8 mouse cellular contexts compared by ENCODE assay signal in the genomic region with DNA sequence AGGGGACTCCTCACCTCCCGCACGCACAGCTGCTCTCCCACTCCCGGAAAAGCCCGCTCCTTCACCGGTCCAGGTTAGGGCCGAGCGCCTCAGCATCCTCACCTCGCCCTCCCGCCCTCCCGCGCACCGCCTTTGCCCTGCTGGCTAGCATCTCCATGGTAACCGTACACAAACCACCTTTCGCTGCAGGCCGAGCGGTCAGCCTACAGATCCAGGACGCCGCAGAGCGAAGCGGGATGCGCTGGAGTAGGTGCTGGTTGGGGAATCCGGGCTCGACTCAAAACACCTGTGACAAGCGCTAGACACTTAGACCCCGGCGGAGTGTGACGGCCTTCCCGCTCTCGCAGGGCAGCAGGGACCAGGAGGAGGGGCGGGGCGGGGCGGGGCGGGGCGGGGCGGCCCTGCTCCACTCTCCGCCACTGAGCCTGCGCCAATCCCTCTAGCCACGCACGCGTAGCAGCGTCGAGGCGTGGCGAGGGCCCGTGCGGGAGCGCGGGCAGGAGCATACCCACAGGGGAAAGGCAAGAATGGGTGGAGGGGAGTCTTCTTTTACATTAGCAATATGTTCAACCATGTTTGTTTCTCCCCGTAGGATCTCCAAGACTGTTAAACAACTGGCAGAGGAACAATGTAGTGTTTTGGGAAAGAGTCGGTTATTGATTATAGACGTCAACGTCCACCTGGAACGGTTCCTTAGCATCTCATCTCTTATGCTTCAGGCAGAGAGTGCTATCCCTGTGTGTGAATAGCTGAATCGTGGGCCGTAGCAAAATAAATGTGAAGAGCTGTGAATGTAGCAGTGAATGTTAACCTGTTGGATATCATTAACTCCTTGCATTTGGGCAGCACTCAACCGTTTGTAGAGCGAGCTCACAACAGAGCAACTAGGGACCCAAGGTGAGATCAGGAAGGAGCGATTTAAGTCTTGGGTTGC. TPM values are rescaled to one million over a fixed set of nuclear protein-coding genes. Genes with fewer than 3 reads are reported as not detected.
DNase-seq lines count a peak whose midpoint lies in the region; ATAC-seq lines count a peak whose summit lies in the region.

A gene (minus strand): TSS at position 427 of the 934 bp plus-strand sequence.

- peak within 1 kb of the TSS; percentile 85 for H3K4me2 ChIP-seq in heart, embryonic 14.5 days (ENCODE audit: low read length)
- peak within 1 kb of the TSS; percentile 77 for H3K4me2 ChIP-seq in liver, embryonic 13.5 days
- H3K4me2 ChIP-seq in stomach, embryonic 15.5 days, result peak within 1 kb of the TSS; percentile 84

- H3K27me3 ChIP-seq in erythroblast, embryonic 14.5 days (ENCODE audit: control insufficient read depth), result peaks cover 33% of the 10 kb centered on the region
- peaks cover 10% of the 10 kb centered on the region; the same call in 1 of the 2 replicates for H3K27me3 ChIP-seq in heart, embryonic 14.5 days (ENCODE audit: control insufficient read depth, insufficient read depth, low read length)
- H3K27me3 ChIP-seq in liver, embryonic 13.5 days, result peaks cover 29% of the 10 kb centered on the region
- H3K27me3 ChIP-seq in stomach, embryonic 15.5 days (replicated peaks), result no peaks in the 10 kb centered on the region

- H3K9ac ChIP-seq in heart, embryonic 14.5 days (ENCODE audit: low read length), result peak within 1 kb of the TSS; percentile 64
- H3K9ac ChIP-seq in liver, embryonic 13.5 days, result peak within 1 kb of the TSS; percentile 52; the same call in 1 of the 2 replicates
- peak within 1 kb of the TSS; percentile 41; the same call in 1 of the 2 replicates for H3K9ac ChIP-seq in stomach, embryonic 15.5 days

- H3K27ac ChIP-seq in brown adipose tissue, adult 24 weeks (replicated peaks; ENCODE audit: low read depth, low read length), result no peak within 1 kb of the TSS
- no peak within 1 kb of the TSS for H3K27ac ChIP-seq in heart, embryonic 14.5 days (replicated peaks in 1 of 2; ENCODE audit: control insufficient read depth in 1 of 2, insufficient read depth in 1 of 2, low read depth in 2 of 2, low read length in 2 of 2)
- no peak within 1 kb of the TSS for H3K27ac ChIP-seq in liver, embryonic 13.5 days
- H3K27ac ChIP-seq in stomach, embryonic 15.5 days, result no peak within 1 kb of the TSS

- H3K4me3 ChIP-seq in brown adipose tissue, adult 24 weeks (ENCODE audit: insufficient read depth, low read depth, low read length), result peak within 1 kb of the TSS; percentile 62
- H3K4me3 ChIP-seq in erythroblast, embryonic 14.5 days (replicated peaks), result peak within 1 kb of the TSS; percentile 61
- peak within 1 kb of the TSS; percentile 53 to 66 for H3K4me3 ChIP-seq in heart, embryonic 14.5 days (ENCODE audit: control insufficient read depth in 1 of 2, insufficient read depth in 1 of 2, low read depth in 1 of 2, low read length in 2 of 2)
- peak within 1 kb of the TSS; percentile 59 for H3K4me3 ChIP-seq in liver, embryonic 13.5 days (replicated peaks)
- H3K4me3 ChIP-seq in stomach, embryonic 15.5 days (replicated peaks), result peak within 1 kb of the TSS; percentile 54

- H3K36me3 ChIP-seq in erythroblast, embryonic 14.5 days (ENCODE audit: control insufficient read depth), result no peaks in the 10 kb centered on the region
- H3K36me3 ChIP-seq in heart, embryonic 14.5 days (ENCODE audit: control insufficient read depth, insufficient read depth, low read length), result no peaks in the 10 kb centered on the region
- H3K36me3 ChIP-seq in liver, embryonic 13.5 days, result no peaks in the 10 kb centered on the region
- H3K36me3 ChIP-seq in stomach, embryonic 15.5 days, result no peaks in the 10 kb centered on the region

- H3K4me1 ChIP-seq in brown adipose tissue, adult 24 weeks (ENCODE audit: control insufficient read depth, insufficient read depth, insufficient read length, low read length), result no peaks in the 10 kb centered on the region
- H3K4me1 ChIP-seq in erythroblast, embryonic 14.5 days (ENCODE audit: control insufficient read depth), result peaks cover 11% of the 10 kb centered on the region
- H3K4me1 ChIP-seq in heart, embryonic 14.5 days (ENCODE audit: control insufficient read depth in 2 of 2, insufficient read depth in 2 of 2, low read length in 2 of 2), result no peaks in the 10 kb centered on the region; a peak in 3 of 4 replicates
- H3K4me1 ChIP-seq in liver, embryonic 13.5 days (replicated peaks), result peaks cover 13% of the 10 kb centered on the region
- peaks cover 3% of the 10 kb centered on the region; the same call in 1 of the 2 replicates for H3K4me1 ChIP-seq in stomach, embryonic 15.5 days

- ATAC-seq in CD4-positive, CD25-positive, alpha-beta regulatory T cell, adult 4 months, result peak; percentile 88
- peak; percentile 88 for ATAC-seq in heart, embryonic 14.5 days (ENCODE audit: insufficient number of reproducible peaks, insufficient read depth, low FRiP score, low read depth)
- peak; percentile 96 for ATAC-seq in liver, embryonic 13.5 days (ENCODE audit: low read depth)
- ATAC-seq in stomach, embryonic 15.5 days (ENCODE audit: insufficient read depth, low FRiP score, low read depth), result peak; percentile 94

- WGBS in heart, embryonic 14.5 days, result 2% methylated on average over 57 of the region's 58 CpGs
- 3% methylated on average over 55 of the region's 58 CpGs for WGBS in liver, embryonic 13.5 days (ENCODE audit: insufficient replicate concordance)
- 2% methylated on average over 58 of the region's 58 CpGs for WGBS in stomach, embryonic 15.5 days

- peak; percentile 81 for DNase-seq in kidney, postnatal 10 days
- peak; percentile 55 for DNase-seq in liver, embryonic 13.5 days
- peak; percentile 78 for DNase-seq in neural tube, embryonic 10.5 days (ENCODE audit: extremely low spot score, low spot score)

- H3K9me3 ChIP-seq in erythroblast, embryonic 14.5 days (ENCODE audit: control insufficient read depth, low read length), result no peaks in the 10 kb centered on the region
- no peaks in the 10 kb centered on the region for H3K9me3 ChIP-seq in heart, embryonic 14.5 days (ENCODE audit: control insufficient read depth, low read length)
- no peaks in the 10 kb centered on the region for H3K9me3 ChIP-seq in liver, embryonic 13.5 days (replicated peaks)
- H3K9me3 ChIP-seq in stomach, embryonic 15.5 days, result no peaks in the 10 kb centered on the region

RNA-seq across cellular contexts. Expression of the gene that starts here (rescaled TPM):
- polyA plus RNA-seq in CD4-positive, CD25-positive, alpha-beta regulatory T cell, adult 4 months (2017; shearing (Covaris generic)), result under 1 TPM; 0.48 to 0.56 TPM
- polyA plus RNA-seq in brown adipose tissue, adult 24 weeks (2012; ENCODE audit: insufficient read depth, insufficient read length, missing spikeins), result not detected in 2 replicates
- not detected in 2 replicates for polyA plus RNA-seq in erythroblast, embryonic 14.5 days (2012)
- polyA plus RNA-seq in heart, embryonic 14.5 days (2014; fragmentation: Nextera tagmentation; extraction: Ambion mirVana), result 1.4 and 2.2 TPM in 2 replicates
- 0.23 and 0.25 TPM in 2 replicates for polyA plus RNA-seq in liver, embryonic 13.5 days (2015; fragmentation: Nextera tagmentation; extraction: Ambion mirVana)
- 2.0 TPM in 2 replicates for polyA plus RNA-seq in stomach, embryonic 15.5 days (2015; fragmentation: Nextera tagmentation; extraction: Ambion mirVana)

Comparison
In these comparisons a context has a peak if more than half of its experiments do, and no peak if none do; other contexts are left out.
1. Peak in ATAC-seq in CD4-positive, CD25-positive, alpha-beta regulatory T cell, adult 4 months; RNA of the gene not detected or under 1 TPM.
2. Peak in DNase-seq, ATAC-seq, H3K4me3 ChIP-seq, H3K9ac ChIP-seq and H3K4me2 ChIP-seq in liver, embryonic 13.5 days; RNA of the gene not detected or under 1 TPM.